Mouse (Mus musculus) urinary bladder, postnatal 10 days (tissue): ENCODE results near the gene Lect2.

Experiments used
- DNase-seq: peaks from one replicate; pipeline ENCODE4 v3.0.0; 2022; ENCODE audit warnings: low spot score

The Lect2 gene

GRCm38 (mm10) chr13:56506871-56507496 lies 41.3 kb downstream of the Lect2 start:
- DNase-seq = no peak

- no peak for DNase-seq
These were observed 46.4 kb downstream of the Lect2 start for GRCm38 (mm10) chr13:56501866-56502420.

- no peak for DNase-seq
These were observed 47.7 kb downstream of the Lect2 start for GRCm38 (mm10) chr13:56500636-56501035.

GRCm38 (mm10) chr13:56500132-56500531 lies 48.2 kb downstream of the Lect2 start:
- no peak for DNase-seq

GRCm38 (mm10) chr13:56494440-56494839 lies 53.9 kb downstream of the Lect2 start:
- no peak for DNase-seq
